Comparison of ENCODE assay signal across 8 mouse cellular contexts in the genomic region with DNA sequence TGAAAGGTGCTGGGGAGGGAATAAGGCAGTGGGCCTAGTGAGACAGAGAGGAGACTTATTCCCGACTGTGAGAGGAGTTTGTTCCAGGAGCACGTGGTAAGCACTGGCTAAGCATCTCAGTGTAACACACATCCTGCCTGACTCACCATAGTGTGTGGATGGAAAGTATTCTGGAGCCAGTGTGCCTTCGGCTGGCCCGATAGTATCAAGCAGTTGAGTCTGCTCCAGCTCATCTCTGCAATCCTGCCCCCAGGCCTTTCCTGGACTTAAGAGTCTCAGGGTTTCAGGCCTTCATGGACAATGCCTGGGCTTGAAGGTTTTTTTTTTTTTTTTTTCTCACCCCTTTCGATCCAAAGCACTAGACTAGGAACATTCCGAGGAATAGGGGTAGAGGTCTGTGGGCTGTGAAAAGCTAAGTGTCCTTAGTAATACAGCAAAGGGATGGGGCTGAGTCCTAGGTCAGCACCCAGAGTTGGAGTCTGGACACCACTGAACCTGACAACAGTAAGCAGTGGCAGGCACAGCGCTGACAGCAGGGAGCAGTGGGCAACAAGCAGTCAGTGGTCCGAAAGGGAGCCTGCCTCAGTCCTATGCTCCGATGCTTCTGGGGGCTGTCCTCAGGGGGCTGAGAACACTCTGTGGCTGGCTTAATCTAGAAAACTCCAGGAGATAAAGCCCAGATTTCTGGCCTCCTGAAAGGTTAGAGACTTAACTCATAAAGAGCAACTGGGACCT. TPM values are rescaled to one million over a fixed set of nuclear protein-coding genes. Genes with fewer than 3 reads are reported as not detected.
DNase-seq lines count a peak whose midpoint lies in the region; ATAC-seq and TF ChIP-seq lines count a peak whose summit lies in the region.

No protein-coding gene starts in this region.

- ATAC-seq in heart, postnatal 0 days (ENCODE audit: insufficient read depth, low read depth) = 0 out of 2 replicates have a peak, but pooled peaks have one; percentile 5
- ATAC-seq in midbrain, embryonic 12.5 days (ENCODE audit: low FRiP score, low read depth) = peak; percentile 9

- peaks cover 13% of the 10 kb centered on the region for H3K4me1 ChIP-seq in heart, postnatal 0 days (ENCODE audit: control insufficient read depth, insufficient read depth)
- H3K4me1 ChIP-seq in midbrain, embryonic 12.5 days = peaks cover 40% of the 10 kb centered on the region

- H3K4me2 ChIP-seq in heart, postnatal 0 days (ENCODE audit: low read depth, low read length) = peak overlapping the region; percentile 85
- peak overlapping the region; percentile 81 for H3K4me2 ChIP-seq in midbrain, embryonic 12.5 days (replicated peaks)

- no peaks in the 10 kb centered on the region for H3K27me3 ChIP-seq in heart, postnatal 0 days (ENCODE audit: control insufficient read depth, insufficient read depth, low read length)
- H3K27me3 ChIP-seq in midbrain, embryonic 12.5 days = no peaks in the 10 kb centered on the region

- peak; percentile 2 for DNase-seq in gastrocnemius, adult 18-20 months (ENCODE audit: low spot score)
- no peak for DNase-seq in gastrocnemius, postnatal 36 days
- peak; percentile 9 to 13 for DNase-seq in adrenal gland, postnatal 36 days
- DNase-seq in fat pad, adult 2 months (ENCODE audit: extremely low read depth, low read depth, low spot score) = peak; percentile 57
- peak; percentile 61 for DNase-seq in heart, postnatal 0 days (ENCODE audit: low spot score)
- peak; percentile 18 to 56 for DNase-seq in left cerebral cortex, adult 8-10 months (ENCODE audit: low spot score in 2 of 2)
- peak; percentile 50 for DNase-seq in telencephalon, adult 2 months (ENCODE audit: low read depth, low spot score)

- H3K27ac ChIP-seq in heart, postnatal 0 days (ENCODE audit: low read depth) = peak overlapping the region; percentile 95
- peak overlapping the region; percentile 100 for H3K27ac ChIP-seq in midbrain, embryonic 12.5 days (replicated peaks)

- 13% methylated on average over 9 of the region's 9 CpGs for WGBS in heart, postnatal 0 days
- WGBS in midbrain, embryonic 12.5 days = 9% methylated on average over 9 of the region's 9 CpGs

- H3K9me3 ChIP-seq in heart, postnatal 0 days (replicated peaks; ENCODE audit: control insufficient read depth, low read length) = no peaks in the 10 kb centered on the region
- H3K9me3 ChIP-seq in midbrain, embryonic 12.5 days = no peaks in the 10 kb centered on the region

- no peak for TF ChIP-seq CTCF in heart, postnatal 0 days (IDR thresholded peaks at IDR 0.05; ENCODE audit: low read depth)

- no peaks in the 10 kb centered on the region for H3K36me3 ChIP-seq in heart, postnatal 0 days (replicated peaks; ENCODE audit: control insufficient read depth, insufficient read depth, low read length)
- no peaks in the 10 kb centered on the region for H3K36me3 ChIP-seq in midbrain, embryonic 12.5 days

- H3K9ac ChIP-seq in heart, postnatal 0 days (replicated peaks; ENCODE audit: low read depth, low read length) = peak overlapping the region; percentile 86
- peak overlapping the region; percentile 99 for H3K9ac ChIP-seq in midbrain, embryonic 12.5 days (replicated peaks)

- H3K4me3 ChIP-seq in heart, postnatal 0 days (ENCODE audit: low read depth, low read length) = peak overlapping the region; percentile 78
- peak overlapping the region; percentile 100 for H3K4me3 ChIP-seq in midbrain, embryonic 12.5 days

- TF ChIP-seq EP300 in heart, postnatal 0 days (IDR thresholded peaks at IDR 0.05; ENCODE audit: low read depth) = no peak

- intact Hi-C loops in gastrocnemius, postnatal 36 days (cut with DNase I) = no loop called here

RNA-seq across cellular contexts. Expression of a gene that starts 1.2 kb away (rescaled TPM):
- 10 to 100 TPM in 1 of 2 experiments, 1 to 10 TPM in 1; 8.4 to 11.2 TPM for total RNA-seq in gastrocnemius, adult 18-20 months (2021)
- total RNA-seq in gastrocnemius, postnatal 36 days (2021) = 1 to 10 TPM; 9.1 to 9.4 TPM
- 10 to 100 TPM; 40.9 to 55.2 TPM for total RNA-seq in adrenal gland, postnatal 36 days (2021)
- 11.2 and 27.6 TPM in 2 replicates for total RNA-seq in heart, postnatal 0 days (2014; rRNA removed; ENCODE audit: low replicate concordance)
- 11.8 and 13.6 TPM in 2 replicates for polyA plus RNA-seq in heart, postnatal 0 days (2015; fragmentation: Nextera tagmentation; extraction: Ambion mirVana)
- 100 to 1,000 TPM; 132 to 163 (median 146) TPM for total RNA-seq in left cerebral cortex, adult 8-10 months (2022)
- 115 and 128 TPM in 2 replicates for polyA plus RNA-seq in midbrain, embryonic 12.5 days (2016; fragmentation: Nextera tagmentation; extraction: Ambion mirVana)

RNA-seq across cellular contexts. Expression of a gene that starts 36.7 kb away (rescaled TPM):
- 10 to 100 TPM; 71.4 to 74.5 TPM for total RNA-seq in gastrocnemius, adult 18-20 months (2021)
- 10 to 100 TPM; 76.2 to 79.8 TPM for total RNA-seq in gastrocnemius, postnatal 36 days (2021)
- total RNA-seq in adrenal gland, postnatal 36 days (2021) = 100 to 1,000 TPM; 132 to 134 TPM
- total RNA-seq in heart, postnatal 0 days (2014; rRNA removed; ENCODE audit: low replicate concordance) = 34.0 and 36.9 TPM in 2 replicates
- 63.6 and 68.1 TPM in 2 replicates for polyA plus RNA-seq in heart, postnatal 0 days (2015; fragmentation: Nextera tagmentation; extraction: Ambion mirVana)
- 100 to 1,000 TPM in 1 of 4 experiments, 10 to 100 TPM in 3; 94.3 to 103 (median 95.4) TPM for total RNA-seq in left cerebral cortex, adult 8-10 months (2022)
- 49.0 and 54.2 TPM in 2 replicates for polyA plus RNA-seq in midbrain, embryonic 12.5 days (2016; fragmentation: Nextera tagmentation; extraction: Ambion mirVana)

Comparison
In these comparisons a context has a peak if more than half of its experiments do, and no peak if none do; other contexts are left out.
1. DNase-seq: peak in gastrocnemius, adult 18-20 months (single experiment), adrenal gland, postnatal 36 days (2 of 2), fat pad, adult 2 months (single experiment), heart, postnatal 0 days (single experiment), left cerebral cortex, adult 8-10 months (2 of 2) and telencephalon, adult 2 months (single experiment); none in gastrocnemius, postnatal 36 days (0 of 2).